Mouse (Mus musculus) G1E (cell line): ENCODE data around the gene Ggct. TPM values are rescaled to one million over a fixed set of nuclear protein-coding genes. Genes with fewer than 3 reads are reported as not detected.
A peak's percentile ranks its signal among the peaks of the same experiment; 100 is the strongest.

Experiments
- ATAC-seq: 2 replicates; pipeline ENCODE4 v1.8.0; 2016; ENCODE audit warnings: mild to moderate bottlenecking; ENCODE audit not compliant: insufficient number of reproducible peaks, poor library complexity, low FRiP score, severe bottlenecking; ENCODE audit errors: extremely low read depth
- DNase-seq: peaks from one replicate; pipeline ENCODE4 v3.0.0; 2012; ENCODE audit warnings: low spot score
- H3K27me3 ChIP-seq: 2 replicates; pipeline ENCODE4 v1.6.1; 2012; ENCODE audit warnings: mild to moderate bottlenecking, low read length, inconsistent platforms; ENCODE audit not compliant: insufficient read depth
- H3K36me3 ChIP-seq: replicated peaks from 2 replicates; pipeline ENCODE3; 2012; ENCODE audit warnings: mild to moderate bottlenecking, inconsistent platforms
- H3K4me1 ChIP-seq: 2 replicates; pipeline ENCODE4 v1.6.1; 2012; ENCODE audit warnings: low read depth, low read length, inconsistent platforms, mixed read lengths; ENCODE audit not compliant: insufficient read depth
- H3K4me3 ChIP-seq: 2 replicates; pipeline ENCODE4 v1.5.1; 2012; ENCODE audit warnings: low read depth, mild to moderate bottlenecking, inconsistent platforms, low read length, moderate library complexity, mixed read lengths
- H3K9me3 ChIP-seq: replicated peaks from 2 replicates; pipeline ENCODE4 v1.6.1; 2012; ENCODE audit warnings: inconsistent platforms
- CTCF ChIP-seq: IDR thresholded peaks from 2 replicates; pipeline ENCODE4 v1.5.1; 2012; ENCODE audit warnings: low read depth, low read length, inconsistent platforms, mixed read lengths
- GATA1 ChIP-seq: IDR thresholded peaks from 2 replicates; pipeline ENCODE4 v1.6.1; 2012; ENCODE audit warnings: borderline replicate concordance, low read length, inconsistent platforms, mixed read lengths
- GATA2 ChIP-seq: IDR thresholded peaks from 2 replicates; pipeline ENCODE4 v1.6.1; 2012; ENCODE audit warnings: low read depth, low read length, inconsistent platforms, borderline replicate concordance
- POLR2AphosphoS5 ChIP-seq: IDR thresholded peaks from 2 replicates; pipeline ENCODE4 v1.6.1; 2012; ENCODE audit warnings: low read depth, low read length, inconsistent platforms; ENCODE audit not compliant: insufficient replicate concordance
- TAL1 ChIP-seq: conservative IDR thresholded peaks from 2 replicates; pipeline ENCODE4 v1.6.1; 2012; ENCODE audit warnings: low read depth, low read length, inconsistent platforms, mixed read lengths
- polyA plus RNA-seq: library from polyadenylated mRNA; stranded (reverse); fragments of >175 nt; gene quantifications from 2 replicates; pipeline ENCODE4 v1.2.3, GENCODE M21; 2012
- total RNA-seq, 2 experiments: library from RNA; stranded (forward) in 1 of 2; stranded (reverse) in 1 of 2; fragments of 200-1000 nt in 1 of 2; fragments of >200 nt in 1 of 2; fragmentation: Nextera tagmentation in 1 of 2; gene quantifications; 2 replicates each; pipeline ENCODE4 v1.2.3; 2014 to 2017

Ggct gene
- total and polyA plus RNA-seq, 3 experiments: 10.8 to 15.5 (median 13.9) TPM

DNA sequence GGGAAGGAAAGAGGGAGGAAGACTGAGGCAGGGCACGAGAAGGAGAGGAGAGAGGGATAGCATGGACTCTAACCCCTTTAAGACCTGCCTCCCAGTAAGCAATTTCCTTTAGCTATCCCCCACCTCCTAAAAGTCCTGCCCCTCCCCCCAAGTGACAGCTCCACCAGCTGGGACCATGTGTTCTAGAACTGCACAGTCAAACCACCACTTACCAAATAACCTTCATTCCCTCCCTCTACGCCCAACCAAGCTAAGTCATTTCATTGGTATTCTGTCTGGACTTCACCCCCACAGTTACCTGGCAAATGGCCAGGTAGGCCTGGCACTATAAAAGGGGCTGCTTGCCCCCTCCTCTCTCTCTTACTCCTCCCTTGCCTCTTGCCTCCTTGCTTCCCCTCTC is 34.9 kb upstream of the Ggct start:
- H3K27me3 ChIP-seq: peaks cover 17% of the 10 kb centered on the region
- H3K4me1 ChIP-seq: no peaks in the 10 kb centered on the region; the same call in 1 of the 2 replicates
- no peak overlapping the region for H3K4me3 ChIP-seq
- TF ChIP-seq GATA2 (no peak), CTCF (no peak), TAL1 (no peak), GATA1 (no peak), POLR2AphosphoS5 (no peak)
- no peaks in the 10 kb centered on the region for H3K36me3 ChIP-seq
- ATAC-seq (no peak), DNase-seq (no peak)
- no peaks in the 10 kb centered on the region for H3K9me3 ChIP-seq

DNA sequence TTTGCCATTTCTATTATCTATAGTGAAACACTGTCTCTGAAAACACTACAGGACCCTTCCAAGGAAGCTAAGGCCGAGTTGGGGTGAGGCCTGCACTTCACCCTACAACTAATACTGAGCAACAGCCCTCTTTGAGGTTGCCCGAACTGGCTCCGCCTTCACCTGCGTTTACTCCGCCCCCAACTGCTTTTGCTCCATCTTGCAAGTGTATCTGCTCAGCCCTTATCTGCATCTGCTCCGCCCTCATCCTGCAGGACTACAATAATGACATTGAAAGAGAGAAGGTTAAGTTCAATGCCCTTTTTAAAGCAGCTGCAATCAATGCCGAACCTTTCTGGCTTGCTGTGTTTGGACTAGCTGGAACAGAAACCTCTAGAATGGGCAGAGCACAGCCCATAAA is 29.1 kb upstream of the Ggct start:
- H3K4me1 ChIP-seq: peaks cover 5% of the 10 kb centered on the region
- peaks cover 25% of the 10 kb centered on the region for H3K27me3 ChIP-seq
- TF ChIP-seq POLR2AphosphoS5 (no peak), GATA1 (no peak), CTCF (no peak), TAL1 (no peak), GATA2 (no peak)
- DNase-seq (no peak), ATAC-seq (no peak)
- no peaks in the 10 kb centered on the region for H3K9me3 ChIP-seq
- H3K36me3 ChIP-seq: no peaks in the 10 kb centered on the region
- H3K4me3 ChIP-seq: no peak overlapping the region

DNA sequence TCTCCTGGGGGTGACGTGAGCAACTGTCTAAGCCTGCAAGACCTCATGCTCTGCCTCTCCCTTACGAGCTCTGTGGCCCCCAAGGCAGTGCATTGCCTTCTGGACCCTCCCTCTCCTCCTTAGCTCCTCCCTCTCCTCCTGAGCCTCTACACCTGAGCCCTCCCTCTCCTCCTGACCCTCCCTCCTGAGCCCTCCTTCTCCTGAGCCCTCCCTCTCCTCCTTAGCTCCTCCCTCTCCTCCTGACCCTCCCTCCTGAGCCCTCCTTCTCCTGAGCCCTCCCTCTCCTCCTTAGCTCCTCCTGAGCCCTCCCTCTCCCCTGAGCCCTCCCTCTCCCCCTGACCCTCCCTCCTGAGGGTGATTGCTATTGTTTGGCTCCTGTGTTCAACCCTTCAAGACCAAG is 25.7 kb upstream of the Ggct start:
- H3K4me1 ChIP-seq: peaks cover 12% of the 10 kb centered on the region
- TF ChIP-seq GATA1: no peak
- no peak for TF ChIP-seq GATA2
- TF ChIP-seq POLR2AphosphoS5: no peak
- no peak for TF ChIP-seq CTCF
- no peak for TF ChIP-seq TAL1
- ATAC-seq (no peak), DNase-seq (no peak)
- H3K4me3 ChIP-seq: no peak overlapping the region
- H3K36me3 ChIP-seq: no peaks in the 10 kb centered on the region
- H3K9me3 ChIP-seq: no peaks in the 10 kb centered on the region
- H3K27me3 ChIP-seq: peaks cover 38% of the 10 kb centered on the region

GRCm38 (mm10) chr6:55016710-55017583 is 24.2 kb upstream of the Ggct start:
- ATAC-seq: peak; percentile 73; the same call in 1 of the 2 replicates
- H3K4me1 ChIP-seq: peaks cover 12% of the 10 kb centered on the region
- no peak for DNase-seq
- H3K4me3 ChIP-seq: no peak overlapping the region
- peaks cover 42% of the 10 kb centered on the region for H3K27me3 ChIP-seq
- H3K36me3 ChIP-seq: no peaks in the 10 kb centered on the region
- TF ChIP-seq CTCF: peak; percentile 51; the same call in 1 of the 2 replicates
- TF ChIP-seq POLR2AphosphoS5: no peak
- H3K9me3 ChIP-seq: no peaks in the 10 kb centered on the region

GRCm38 (mm10) chr6:55016236-55016635 is 23.5 kb upstream of the Ggct start:
- DNase-seq (no peak), ATAC-seq (peak; percentile 35)
- Histone ChIP-seq H3K36me3 (no peaks in the 10 kb centered on the region), H3K4me1 (peaks cover 12% of the 10 kb centered on the region), H3K27me3 (peaks cover 40% of the 10 kb centered on the region), H3K9me3 (no peaks in the 10 kb centered on the region), H3K4me3 (no peak overlapping the region)
- TF ChIP-seq TAL1: no peak
- TF ChIP-seq GATA1: no peak
- no peak for TF ChIP-seq POLR2AphosphoS5
- TF ChIP-seq CTCF: no peak
- no peak for TF ChIP-seq GATA2

DNA sequence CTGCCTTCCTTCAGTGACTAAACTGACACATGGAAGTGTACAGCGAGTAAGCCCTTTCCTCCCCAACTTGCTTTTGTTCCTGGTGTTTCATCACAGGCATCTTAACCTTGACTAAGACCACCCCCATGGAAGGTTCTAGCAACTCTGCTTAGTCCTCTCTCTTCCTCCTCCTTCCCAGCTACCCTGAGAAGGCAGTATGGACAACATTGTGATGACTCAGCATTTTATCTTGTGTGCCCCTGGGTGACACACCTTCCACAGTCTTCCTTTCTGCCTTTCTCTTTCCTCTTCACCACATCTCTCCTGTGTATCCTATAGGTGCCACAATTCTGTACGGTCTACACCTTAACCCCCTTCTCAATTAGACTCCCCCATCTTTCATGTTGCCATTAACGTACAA is 21.4 kb upstream of the Ggct start:
- Histone ChIP-seq H3K9me3 (no peaks in the 10 kb centered on the region), H3K27me3 (peaks cover 35% of the 10 kb centered on the region), H3K4me3 (no peak overlapping the region), H3K4me1 (peaks cover 12% of the 10 kb centered on the region), H3K36me3 (no peaks in the 10 kb centered on the region)
- ATAC-seq: no peak
- TF ChIP-seq POLR2AphosphoS5 (no peak), GATA1 (no peak), TAL1 (no peak), CTCF (no peak), GATA2 (no peak)
- no peak for DNase-seq

GRCm38 (mm10) chr6:55012516-55012915 is 19.8 kb upstream of the Ggct start:
- TF ChIP-seq CTCF (no peak), TAL1 (no peak), GATA1 (no peak), POLR2AphosphoS5 (no peak), GATA2 (no peak)
- H3K9me3 ChIP-seq: no peaks in the 10 kb centered on the region
- ATAC-seq: no peak
- no peak for DNase-seq
- no peaks in the 10 kb centered on the region for H3K36me3 ChIP-seq
- H3K27me3 ChIP-seq: peaks cover 34% of the 10 kb centered on the region
- H3K4me3 ChIP-seq: no peak overlapping the region
- peaks cover 12% of the 10 kb centered on the region for H3K4me1 ChIP-seq
